Mouse (Mus musculus) ES-Bruce4 (cell line): ENCODE measurements around the gene Cdcp1.

ENCODE experiments used
- CTCF ChIP-seq: IDR thresholded peaks from one replicate; pipeline ENCODE4 v1.8.1; 2011; ENCODE audit warnings: low read depth, low read length
- EP300 ChIP-seq: IDR thresholded peaks from 2 replicates; pipeline ENCODE4 v1.6.1; 2011; ENCODE audit warnings: low read depth, low read length; ENCODE audit not compliant: insufficient read depth
- POLR2A ChIP-seq: IDR thresholded peaks from one replicate; pipeline ENCODE4 v1.8.1; 2011; ENCODE audit warnings: low read length; ENCODE audit not compliant: insufficient read depth

GRCm38 (mm10) chr9:123186151-123186550 is 29.7 kb downstream of the Cdcp1 start:
- TF ChIP-seq CTCF, result no peak
- TF ChIP-seq EP300, result no peak
- no peak for TF ChIP-seq POLR2A
